1 mouse cellular context compared by ENCODE assay signal in genomic region chr15:89354455-89354854, GRCm38 (mm10).
TF ChIP-seq lines count a peak whose summit lies in the region.

No protein-coding gene starts in this region.

TF ChIP-seq in MEL, 35 proteins besides CTCF, POLR2A, EP300 and RAD21:
- no peak for TF ChIP-seq POLR2AphosphoS2 (IDR thresholded peaks at IDR 0.05; ENCODE audit: low read length)
- TF ChIP-seq TAL1 (IDR thresholded peaks at IDR 0.05; ENCODE audit: low read length), result no peak
- no peak for TF ChIP-seq ZC3H11A (IDR thresholded peaks at IDR 0.05; ENCODE audit: low read depth, low read length)
- no peak for TF ChIP-seq MEF2A (IDR thresholded peaks at IDR 0.05; ENCODE audit: extremely low read depth, insufficient replicate concordance, low read depth, low read length, poor library complexity, severe bottlenecking)
- TF ChIP-seq CHD2 (IDR thresholded peaks at IDR 0.05; ENCODE audit: low read length), result no peak
- TF ChIP-seq ZNF384 (IDR thresholded peaks at IDR 0.05; ENCODE audit: low read depth, low read length), result no peak
- TF ChIP-seq MYB (IDR thresholded peaks at IDR 0.05; ENCODE audit: low read depth, low read length), result no peak
- TF ChIP-seq USF1 (IDR thresholded peaks at IDR 0.05; ENCODE audit: low read depth, low read length), result no peak
- no peak for TF ChIP-seq MAZ (IDR thresholded peaks at IDR 0.05; ENCODE audit: low read depth, low read length)
- no peak for TF ChIP-seq SIN3A (IDR thresholded peaks at IDR 0.05; ENCODE audit: low read length)
- TF ChIP-seq NELFE (IDR thresholded peaks at IDR 0.05; ENCODE audit: low read depth, low read length), result no peak
- TF ChIP-seq UBTF (IDR thresholded peaks at IDR 0.05; ENCODE audit: borderline replicate concordance, insufficient read depth, low read depth, low read length), result no peak
- no peak for TF ChIP-seq NRF1 (IDR thresholded peaks at IDR 0.05; ENCODE audit: insufficient read depth, low read depth, low read length, poor library complexity, severe bottlenecking)
